ENCODE assay signal across 8 mouse cellular contexts in the genomic region with DNA sequence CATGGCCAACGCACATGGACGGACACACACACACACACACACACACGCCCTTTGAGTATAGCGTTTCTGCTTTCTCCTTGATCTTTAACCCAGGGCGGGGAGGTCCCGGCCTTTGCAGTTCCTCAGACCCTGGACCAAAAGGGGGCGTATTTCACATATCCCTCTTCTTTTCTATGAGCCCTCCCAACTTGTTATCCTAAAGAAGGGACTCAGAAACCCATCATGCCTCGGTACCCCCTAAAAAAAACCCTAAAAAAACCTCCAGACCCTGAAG. TPM values are rescaled to one million over a fixed set of nuclear protein-coding genes. Genes with fewer than 3 reads are reported as not detected.
DNase-seq lines count a peak whose midpoint lies in the region; ATAC-seq lines count a peak whose summit lies in the region.

No protein-coding gene starts in this region.

- no peak for DNase-seq in liver, embryonic 11.5 days (ENCODE audit: low spot score)
- no peak for DNase-seq in liver
- DNase-seq in embryonic facial prominence, embryonic 11.5 days (ENCODE audit: low spot score), result no peak
- no peak for DNase-seq in right cerebral cortex, postnatal 36 days (ENCODE audit: low spot score in 2 of 2)
- DNase-seq in adrenal gland, postnatal 10 days, result no peak
- no peak for DNase-seq in left cerebral cortex, postnatal 14 days (ENCODE audit: low spot score in 2 of 2)

- peaks cover 7% of the 10 kb centered on the region for H3K4me1 ChIP-seq in liver, embryonic 11.5 days (replicated peaks; ENCODE audit: control insufficient read depth, insufficient read depth, low read length)
- peaks cover 6% of the 10 kb centered on the region for H3K4me1 ChIP-seq in embryonic facial prominence, embryonic 11.5 days (ENCODE audit: control insufficient read depth, insufficient read depth, low read length)
- H3K4me1 ChIP-seq in intestine, embryonic 15.5 days (replicated peaks), result peaks cover 31% of the 10 kb centered on the region
- H3K4me1 ChIP-seq in neural tube, embryonic 13.5 days (replicated peaks), result peaks cover 84% of the 10 kb centered on the region

- H3K4me2 ChIP-seq in liver, embryonic 11.5 days, result peak overlapping the region; percentile 67
- H3K4me2 ChIP-seq in embryonic facial prominence, embryonic 11.5 days (ENCODE audit: low read depth, low read length), result peak overlapping the region; percentile 75
- H3K4me2 ChIP-seq in intestine, embryonic 15.5 days (replicated peaks), result peak overlapping the region; percentile 86
- peak overlapping the region; percentile 71 for H3K4me2 ChIP-seq in neural tube, embryonic 13.5 days

- H3K27me3 ChIP-seq in liver, embryonic 11.5 days (replicated peaks; ENCODE audit: control insufficient read depth, insufficient read depth, low read length), result peaks cover 68% of the 10 kb centered on the region
- peaks cover 29% of the 10 kb centered on the region for H3K27me3 ChIP-seq in embryonic facial prominence, embryonic 11.5 days (ENCODE audit: control insufficient read depth, insufficient read depth, low read length)
- peaks cover 28% of the 10 kb centered on the region for H3K27me3 ChIP-seq in intestine, embryonic 15.5 days (replicated peaks)
- 0 out of 2 replicates have a peak, but pooled peaks cover 6% of the 10 kb centered on the region for H3K27me3 ChIP-seq in neural tube, embryonic 13.5 days

- H3K4me3 ChIP-seq in liver, embryonic 11.5 days (ENCODE audit: low read depth, low read length), result peak overlapping the region; percentile 81
- H3K4me3 ChIP-seq in embryonic facial prominence, embryonic 11.5 days (ENCODE audit: low read depth, low read length), result peak overlapping the region; percentile 78; the same call in 1 of the 2 replicates
- H3K4me3 ChIP-seq in intestine, embryonic 15.5 days (replicated peaks), result peak overlapping the region; percentile 86
- peak overlapping the region; percentile 75 for H3K4me3 ChIP-seq in neural tube, embryonic 13.5 days

- WGBS in liver, embryonic 11.5 days, result 3% methylated on average over 8 of the region's 8 CpGs
- 6% methylated on average over 8 of the region's 8 CpGs for WGBS in embryonic facial prominence, embryonic 11.5 days
- 8% methylated on average over 8 of the region's 8 CpGs for WGBS in intestine, embryonic 15.5 days
- 7% methylated on average over 8 of the region's 8 CpGs for WGBS in neural tube, embryonic 13.5 days

- intact Hi-C loops in left cerebral cortex, postnatal 14 days (cut with DNase I), result loop anchor here (2.0 kb wide), 1 partner anchor 32 kb away; no protein-coding TSS in a partner anchor

- no peak overlapping the region for H3K27ac ChIP-seq in liver, embryonic 11.5 days (ENCODE audit: low read depth, low read length)
- no peak overlapping the region for H3K27ac ChIP-seq in embryonic facial prominence, embryonic 11.5 days (replicated peaks; ENCODE audit: low read depth, low read length)
- H3K27ac ChIP-seq in intestine, embryonic 15.5 days, result no peak overlapping the region
- H3K27ac ChIP-seq in neural tube, embryonic 13.5 days (replicated peaks), result peak overlapping the region; percentile 98; the same call in 1 of the 2 replicates

- no peak for ATAC-seq in liver, embryonic 11.5 days (replicated peaks; ENCODE audit: low FRiP score)
- ATAC-seq in embryonic facial prominence, embryonic 11.5 days (replicated peaks; ENCODE audit: insufficient number of reproducible peaks, low FRiP score, low TSS enrichment, low read depth), result no peak
- ATAC-seq in intestine, embryonic 15.5 days, result no peak
- ATAC-seq in neural tube, embryonic 13.5 days (ENCODE audit: low read depth), result no peak

- H3K9me3 ChIP-seq in liver, embryonic 11.5 days (ENCODE audit: control insufficient read depth, low read length), result no peaks in the 10 kb centered on the region
- H3K9me3 ChIP-seq in embryonic facial prominence, embryonic 11.5 days (replicated peaks; ENCODE audit: control insufficient read depth, low read length), result no peaks in the 10 kb centered on the region
- no peaks in the 10 kb centered on the region for H3K9me3 ChIP-seq in intestine, embryonic 15.5 days
- H3K9me3 ChIP-seq in neural tube, embryonic 13.5 days, result no peaks in the 10 kb centered on the region

- no peak overlapping the region for H3K9ac ChIP-seq in liver, embryonic 11.5 days (ENCODE audit: low read depth, low read length)
- no peak overlapping the region for H3K9ac ChIP-seq in embryonic facial prominence, embryonic 11.5 days (replicated peaks; ENCODE audit: low read length)
- H3K9ac ChIP-seq in intestine, embryonic 15.5 days, result peak overlapping the region; percentile 67; the same call in 1 of the 2 replicates
- H3K9ac ChIP-seq in neural tube, embryonic 13.5 days, result 0 out of 2 replicates have a peak overlapping the region, but pooled peaks have one; percentile 89

- H3K36me3 ChIP-seq in liver, embryonic 11.5 days (ENCODE audit: control insufficient read depth, insufficient read depth, low read length), result no peaks in the 10 kb centered on the region
- H3K36me3 ChIP-seq in embryonic facial prominence, embryonic 11.5 days (replicated peaks; ENCODE audit: control insufficient read depth, insufficient read depth, low read depth, low read length), result no peaks in the 10 kb centered on the region
- no peaks in the 10 kb centered on the region for H3K36me3 ChIP-seq in intestine, embryonic 15.5 days
- no peaks in the 10 kb centered on the region for H3K36me3 ChIP-seq in neural tube, embryonic 13.5 days

RNA-seq across cellular contexts. Expression of a gene that starts 0.9 kb away (rescaled TPM):
- 4.9 and 5.2 TPM in 2 replicates for polyA plus RNA-seq in liver, embryonic 11.5 days (2014; fragmentation: Nextera tagmentation; extraction: Ambion mirVana)
- polyA plus RNA-seq in embryonic facial prominence, embryonic 11.5 days (2014; fragmentation: Nextera tagmentation; extraction: Ambion mirVana), result 4.5 and 6.2 TPM in 2 replicates
- polyA plus RNA-seq in intestine, embryonic 15.5 days (2015; fragmentation: Nextera tagmentation; extraction: Ambion mirVana), result 6.9 and 7.1 TPM in 2 replicates
- 28.5 and 29.8 TPM in 2 replicates for polyA plus RNA-seq in neural tube, embryonic 13.5 days (2015; fragmentation: Nextera tagmentation; extraction: Ambion mirVana)
- 10 to 100 TPM; 23.5 to 25.1 TPM for total RNA-seq in adrenal gland, postnatal 10 days (2021)
- total RNA-seq in left cerebral cortex, postnatal 14 days (2021), result 100 to 1,000 TPM; 204 to 256 TPM

RNA-seq across cellular contexts. Expression of a gene that starts 50.0 kb away (rescaled TPM):
- 9.9 and 20.9 TPM in 2 replicates for polyA plus RNA-seq in liver, embryonic 11.5 days (2014; fragmentation: Nextera tagmentation; extraction: Ambion mirVana)
- 14.5 and 37.6 TPM in 2 replicates for polyA plus RNA-seq in embryonic facial prominence, embryonic 11.5 days (2014; fragmentation: Nextera tagmentation; extraction: Ambion mirVana)
- 0.45 and 0.62 TPM in 2 replicates for polyA plus RNA-seq in intestine, embryonic 15.5 days (2015; fragmentation: Nextera tagmentation; extraction: Ambion mirVana)
- polyA plus RNA-seq in neural tube, embryonic 13.5 days (2015; fragmentation: Nextera tagmentation; extraction: Ambion mirVana), result 2.9 and 7.2 TPM in 2 replicates
- total RNA-seq in adrenal gland, postnatal 10 days (2021), result 100 to 1,000 TPM in 1 of 2 experiments, 10 to 100 TPM in 1; 25.5 to 182 TPM
- total RNA-seq in left cerebral cortex, postnatal 14 days (2021), result 1 to 10 TPM; 1.3 to 2.0 TPM

Comparison
In these comparisons a context has a peak if more than half of its experiments do, and no peak if none do; other contexts are left out.
1. H3K9ac ChIP-seq: peak in intestine, embryonic 15.5 days (single experiment) and neural tube, embryonic 13.5 days (single experiment); none in liver, embryonic 11.5 days (single experiment) and embryonic facial prominence, embryonic 11.5 days (single experiment).
2. Peak in every context shown above with its lines, with median percentiles within 50 percentile points of each other: H3K4me2 ChIP-seq and H3K4me3 ChIP-seq.